Mouse (Mus musculus) CH12.LX (cell line): ENCODE data around the gene Wdfy3.

Experiments
- CHD1 ChIP-seq: IDR thresholded peaks from 2 replicates; pipeline ENCODE4 v1.6.1; 2012; ENCODE audit warnings: low read depth, low read length, improper control_type of control experiment, inconsistent platforms
- CTCF ChIP-seq, 2 experiments: IDR thresholded peaks in 1 of 2; conservative IDR thresholded peaks in 1 of 2; 2 replicates each; pipeline ENCODE4 v1.5.1; 2011 to 2012; ENCODE audit warnings: low read depth in 2 of 2, low read length in 2 of 2, improper control_type of control experiment in 1 of 2, inconsistent platforms in 1 of 2, mild to moderate bottlenecking in 1 of 2, moderate library complexity in 1 of 2
- E2F4 ChIP-seq: IDR thresholded peaks from 2 replicates; pipeline ENCODE4 v1.6.1; 2011; ENCODE audit warnings: low read depth, low read length, improper control_type of control experiment; ENCODE audit not compliant: insufficient replicate concordance
- EP300 ChIP-seq: IDR thresholded peaks from 2 replicates; pipeline ENCODE4 v1.6.1; 2011; ENCODE audit warnings: low read length, improper control_type of control experiment
- GABPA ChIP-seq: IDR thresholded peaks from 2 replicates; pipeline ENCODE4 v1.6.1; 2012; ENCODE audit warnings: low read depth, low read length, improper control_type of control experiment, inconsistent platforms; ENCODE audit not compliant: insufficient replicate concordance
- MXI1 ChIP-seq: IDR thresholded peaks from 2 replicates; pipeline ENCODE4 v1.6.1; 2011; ENCODE audit warnings: mild to moderate bottlenecking, low read depth, low read length, improper control_type of control experiment
- POLR2A ChIP-seq: IDR thresholded peaks from 2 replicates; pipeline ENCODE4 v1.6.1; 2011; ENCODE audit warnings: low read depth, mild to moderate bottlenecking, improper control_type of control experiment, low read length
- TBP ChIP-seq: conservative IDR thresholded peaks from 2 replicates; pipeline ENCODE4 v1.6.1; 2011; ENCODE audit warnings: low read depth, low read length, improper control_type of control experiment
- TCF12 ChIP-seq: IDR thresholded peaks from 2 replicates; pipeline ENCODE4 v1.6.1; 2014; ENCODE audit warnings: low read depth, mild to moderate bottlenecking, inconsistent platforms, low read length, improper control_type of control experiment
- USF1 ChIP-seq: IDR thresholded peaks from 2 replicates; pipeline ENCODE4 v1.6.1; 2014; ENCODE audit warnings: low read depth, mild to moderate bottlenecking, inconsistent platforms, low read length, improper control_type of control experiment
- ZMIZ1 ChIP-seq: IDR thresholded peaks from 2 replicates; pipeline ENCODE4 v1.6.1; 2012; ENCODE audit warnings: low read depth, mild to moderate bottlenecking, inconsistent platforms, low read length, improper control_type of control experiment
- ZNF384 ChIP-seq: IDR thresholded peaks from 2 replicates; pipeline ENCODE4 v1.6.1; 2012; ENCODE audit warnings: low read depth, low read length, improper control_type of control experiment, inconsistent platforms

DNA sequence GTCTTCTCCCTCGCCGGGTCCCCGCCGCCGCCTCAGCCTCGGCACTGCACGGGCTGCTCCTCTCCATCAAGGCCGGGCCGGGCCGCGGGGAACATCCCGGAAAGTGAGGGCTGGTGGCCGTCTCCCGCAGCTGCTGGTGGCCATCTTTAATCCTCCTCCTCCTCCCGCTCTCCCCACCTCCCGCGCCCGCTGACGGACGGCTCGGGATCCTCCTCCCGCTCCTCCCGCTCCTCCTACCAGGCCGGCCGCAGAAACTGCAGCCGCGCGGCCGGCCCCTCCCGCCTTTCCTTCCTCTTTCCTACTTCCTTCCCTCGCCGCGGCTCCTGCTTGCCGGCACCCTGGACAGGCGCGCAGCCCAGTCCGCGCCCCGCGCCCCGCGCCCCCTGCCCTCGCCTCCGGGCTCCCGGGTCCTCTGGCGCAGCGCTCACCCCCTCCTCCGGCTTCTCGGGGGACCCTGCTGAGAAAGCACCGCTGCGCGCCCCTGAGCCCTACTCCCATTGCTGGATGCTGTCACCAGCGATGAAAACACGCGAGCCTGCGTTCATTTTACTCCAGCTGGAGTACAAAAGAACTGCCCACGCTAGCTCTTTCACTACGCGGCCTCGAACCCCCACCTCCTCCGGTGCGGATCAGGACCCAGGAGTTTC lies at the start of gene Wdfy3:
- TF ChIP-seq TBP (no peak), EP300 (no peak), USF1 (no peak), POLR2A (no peak), CTCF (conservative IDR thresholded peaks at IDR 0.05 in 1 of 2, IDR thresholded peaks at IDR 0.05 in 1 of 2; ENCODE audit: low read depth in 2 of 2, low read length in 2 of 2) (no peak), TCF12 (no peak), GABPA (no peak), ZMIZ1 (no peak), ZNF384 (no peak), MXI1 (no peak), E2F4 (no peak), CHD1 (no peak)
